Mouse (Mus musculus) neural tube, embryonic 11.5 days (tissue): ENCODE measurements at regions not wholly inside any gene's neighbourhood (a gene's known extent, or its start where the extent isn't known, plus 50 kb on each side); places are given as distances from the start of the nearest gene placed in this dataset.

Experiments
- ATAC-seq: fragments of 200-750 bp; cut with Nextera tagmentation; 2 replicates; pipeline ENCODE4 v1.8.0; 2017; ENCODE audit warnings: moderate number of reproducible peaks, mild to moderate bottlenecking, moderate TSS enrichment, moderate library complexity; ENCODE audit not compliant: insufficient read depth, low FRiP score, low TSS enrichment
- DNase-seq: peaks from one replicate; pipeline ENCODE4 v3.0.0-alpha.2; 2015; ENCODE audit warnings: low spot score
- H3K27ac ChIP-seq: fragments of 300-500 bp; sonication (generic); 2 replicates; pipeline ENCODE4 v1.5.1; 2014; ENCODE audit warnings: low read depth, mild to moderate bottlenecking, low read length
- H3K27me3 ChIP-seq: fragments of 300-500 bp; sonication (generic); 2 replicates; pipeline ENCODE4 v1.6.1; 2014; ENCODE audit warnings: mild to moderate bottlenecking, low read length, mixed read lengths; ENCODE audit not compliant: control insufficient read depth, insufficient read depth
- H3K36me3 ChIP-seq: fragments of 300-500 bp; sonication (generic); 2 replicates; pipeline ENCODE4 v1.6.1; 2014; ENCODE audit warnings: mild to moderate bottlenecking, low read length, moderate library complexity, mixed read lengths; ENCODE audit not compliant: control insufficient read depth, insufficient read depth
- H3K4me1 ChIP-seq: fragments of 300-500 bp; sonication (generic); 2 replicates; pipeline ENCODE4 v1.6.1; 2014; ENCODE audit warnings: low read length, mixed read lengths; ENCODE audit not compliant: control insufficient read depth, insufficient read depth
- H3K4me2 ChIP-seq: fragments of 300-500 bp; sonication (generic); 2 replicates; pipeline ENCODE4 v1.6.1; 2014; ENCODE audit warnings: low read depth, mild to moderate bottlenecking, moderate library complexity
- H3K4me3 ChIP-seq: fragments of 300-500 bp; sonication (generic); 2 replicates; pipeline ENCODE4 v1.5.1; 2014; ENCODE audit warnings: low read depth, low read length
- H3K9ac ChIP-seq: fragments of 300-500 bp; sonication (generic); 2 replicates; pipeline ENCODE4 v1.6.1; 2014; ENCODE audit warnings: mild to moderate bottlenecking, low read length
- H3K9me3 ChIP-seq: fragments of 300-500 bp; sonication (generic); 2 replicates; pipeline ENCODE4 v1.6.1; 2016; ENCODE audit warnings: low read length; ENCODE audit not compliant: control insufficient read depth
- WGBS: fragments of 180-500 bp; shearing (Covaris S2); extraction: QIAGEN DNeasy Blood & Tissue Kit; methylation state at CpG from one replicate; pipeline ENCODE4 v1.1.7; 2014; 5-methylcytosine and 5-hydroxymethylcytosine counted together

DNA sequence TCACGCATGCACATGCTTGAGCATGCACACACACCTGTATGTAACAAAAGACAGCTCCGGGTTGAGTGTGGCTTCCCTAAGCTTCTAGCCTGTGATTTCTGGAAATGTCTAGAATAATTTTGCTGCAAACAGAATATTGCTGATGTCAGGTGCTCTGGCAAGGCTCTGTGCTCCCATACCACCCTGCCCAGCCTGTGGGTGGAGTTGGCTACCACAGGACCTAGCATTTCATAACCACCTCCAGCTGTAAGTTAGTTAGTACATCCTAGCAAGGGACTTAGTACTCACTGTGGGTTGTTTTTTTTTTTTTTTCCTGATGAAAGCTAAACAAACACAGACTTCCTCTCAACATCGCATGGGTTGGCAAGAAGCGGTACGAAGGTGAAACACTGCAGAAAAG lies 150.5 kb downstream of the Bcl2l11 start:
- WGBS = 85% methylated on average over 5 of the region's 5 CpGs

GRCm38 (mm10) chr2:128277387-128278123 lies 151.7 kb downstream of the Bcl2l11 start:
- ATAC-seq (no peak), DNase-seq (no peak)
- no peak overlapping the region for H3K4me3 ChIP-seq
- H3K27ac ChIP-seq = no peak overlapping the region
- H3K4me2 ChIP-seq = no peak overlapping the region
- H3K9ac ChIP-seq = no peak overlapping the region
- 53% methylated on average over 4 of the region's 4 CpGs for WGBS
- 0 out of 2 replicates have a peak, but pooled peaks cover 2% of the 10 kb centered on the region for H3K4me1 ChIP-seq
- no peaks in the 10 kb centered on the region for H3K27me3 ChIP-seq
- H3K9me3 ChIP-seq = no peaks in the 10 kb centered on the region
- H3K36me3 ChIP-seq = no peaks in the 10 kb centered on the region

More for the DNA sequence above, 150.5 kb downstream of the Bcl2l11 start:
- Histone ChIP-seq H3K4me3 (no peak overlapping the region), H3K4me1 (0 out of 2 replicates have a peak, but pooled peaks cover 2% of the 10 kb centered on the region), H3K27ac (no peak overlapping the region), H3K4me2 (no peak overlapping the region), H3K9me3 (no peaks in the 10 kb centered on the region), H3K27me3 (no peaks in the 10 kb centered on the region), H3K9ac (no peak overlapping the region), H3K36me3 (no peaks in the 10 kb centered on the region)
- ATAC-seq = no peak
- no peak for DNase-seq

GRCm38 (mm10) chr2:128278124-128278432 lies 152.2 kb downstream of the Bcl2l11 start:
- Histone ChIP-seq H3K9ac (no peak overlapping the region), H3K27me3 (no peaks in the 10 kb centered on the region), H3K4me2 (no peak overlapping the region), H3K4me1 (0 out of 2 replicates have a peak, but pooled peaks cover 2% of the 10 kb centered on the region), H3K4me3 (no peak overlapping the region), H3K36me3 (no peaks in the 10 kb centered on the region), H3K9me3 (no peaks in the 10 kb centered on the region), H3K27ac (no peak overlapping the region)
- DNase-seq (no peak), ATAC-seq (no peak)
- WGBS = 80% methylated on average over 5 of the region's 5 CpGs

GRCm38 (mm10) chr2:128278608-128279081 lies 152.8 kb downstream of the Bcl2l11 start:
- Histone ChIP-seq H3K4me2 (no peak overlapping the region), H3K36me3 (no peaks in the 10 kb centered on the region), H3K9me3 (no peaks in the 10 kb centered on the region), H3K4me1 (0 out of 2 replicates have a peak, but pooled peaks cover 2% of the 10 kb centered on the region), H3K4me3 (no peak overlapping the region), H3K27me3 (no peaks in the 10 kb centered on the region), H3K27ac (no peak overlapping the region), H3K9ac (no peak overlapping the region)
- no peak for ATAC-seq
- DNase-seq = no peak
- WGBS = 66% methylated on average over 12 of the region's 12 CpGs

- H3K9me3 ChIP-seq = no peaks in the 10 kb centered on the region
- no peak overlapping the region for H3K4me2 ChIP-seq
- DNase-seq (no peak), ATAC-seq (no peak)
- H3K27ac ChIP-seq = no peak overlapping the region
- no peaks in the 10 kb centered on the region for H3K27me3 ChIP-seq
- 91% methylated on average over 10 of the region's 10 CpGs for WGBS
- H3K4me3 ChIP-seq = no peak overlapping the region
- no peak overlapping the region for H3K9ac ChIP-seq
- 0 out of 2 replicates have a peak, but pooled peaks cover 2% of the 10 kb centered on the region for H3K4me1 ChIP-seq
- no peaks in the 10 kb centered on the region for H3K36me3 ChIP-seq
Observed at GRCm38 (mm10) chr2:128279127-128279710, 153.4 kb downstream of the Bcl2l11 start.

GRCm38 (mm10) chr2:128282591-128282990 lies 156.8 kb downstream of the Bcl2l11 start:
- H3K27me3 ChIP-seq = no peaks in the 10 kb centered on the region
- H3K27ac ChIP-seq = no peak overlapping the region
- no peaks in the 10 kb centered on the region for H3K9me3 ChIP-seq
- 42% methylated on average over 4 of the region's 4 CpGs for WGBS
- no peak overlapping the region for H3K4me3 ChIP-seq
- H3K9ac ChIP-seq = no peak overlapping the region
- ATAC-seq (no peak), DNase-seq (no peak)
- H3K4me1 ChIP-seq = 0 out of 2 replicates have a peak, but pooled peaks cover 3% of the 10 kb centered on the region
- no peak overlapping the region for H3K4me2 ChIP-seq
- no peaks in the 10 kb centered on the region for H3K36me3 ChIP-seq

DNA sequence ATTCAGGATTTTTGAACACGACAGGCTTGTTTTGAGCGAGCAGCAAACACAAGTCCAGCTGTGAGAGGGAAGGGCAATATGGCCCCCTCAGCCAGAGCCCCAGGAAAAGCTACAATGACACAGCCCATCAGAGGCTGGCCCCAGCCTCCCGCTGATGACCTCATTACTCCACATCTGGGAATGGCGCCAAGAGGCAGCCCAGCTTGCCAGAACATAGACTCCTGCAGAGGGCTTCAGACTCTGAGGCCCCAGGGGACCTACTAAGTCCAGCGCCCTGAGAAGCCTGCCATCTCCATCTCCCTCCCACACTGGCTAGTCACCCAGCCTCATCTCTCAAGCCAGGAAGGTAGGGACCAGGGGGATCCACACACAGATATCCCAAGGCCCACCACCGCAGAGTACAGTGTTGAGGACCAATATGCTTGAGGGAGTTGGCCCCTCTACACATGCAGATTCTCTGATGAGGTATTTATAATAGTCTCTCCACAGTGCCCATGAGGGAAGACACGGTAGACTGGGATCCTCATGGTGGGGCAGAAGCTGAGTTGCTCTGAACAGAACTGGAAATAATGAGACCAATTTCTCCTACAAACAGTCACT lies 159.1 kb downstream of the Bcl2l11 start:
- H3K9ac ChIP-seq = no peak overlapping the region
- ATAC-seq = no peak
- no peaks in the 10 kb centered on the region for H3K9me3 ChIP-seq
- H3K4me2 ChIP-seq = no peak overlapping the region
- H3K27ac ChIP-seq = no peak overlapping the region
- no peaks in the 10 kb centered on the region for H3K27me3 ChIP-seq
- H3K4me1 ChIP-seq = 0 out of 2 replicates have a peak, but pooled peaks cover 4% of the 10 kb centered on the region
- 78% methylated on average over 7 of the region's 7 CpGs for WGBS
- no peak overlapping the region for H3K4me3 ChIP-seq
- DNase-seq = no peak
- H3K36me3 ChIP-seq = no peaks in the 10 kb centered on the region

GRCm38 (mm10) chr2:128285457-128285856 lies 159.6 kb downstream of the Bcl2l11 start:
- 92% methylated on average over 12 of the region's 12 CpGs for WGBS
- Histone ChIP-seq H3K27me3 (no peaks in the 10 kb centered on the region), H3K36me3 (no peaks in the 10 kb centered on the region), H3K9ac (no peak overlapping the region), H3K4me1 (0 out of 2 replicates have a peak, but pooled peaks cover 4% of the 10 kb centered on the region), H3K27ac (no peak overlapping the region), H3K9me3 (no peaks in the 10 kb centered on the region), H3K4me3 (no peak overlapping the region), H3K4me2 (no peak overlapping the region)
- ATAC-seq (no peak), DNase-seq (no peak)
